11 mouse cellular contexts compared by ENCODE assay signal in genomic region chr11:95010841-95011403, GRCm38 (mm10). TPM values are rescaled to one million over a fixed set of nuclear protein-coding genes. Genes with fewer than 3 reads are reported as not detected.
DNase-seq lines count a peak whose midpoint lies in the region; ATAC-seq and TF ChIP-seq lines count a peak whose summit lies in the region.
"Not testable (repeated sequence)": the region's sequence is repeated elsewhere in the genome, so short reads cannot be mapped to it uniquely, and the experiment has no call there.
"Had no signal": no experiment of that assay in that cellular context is flagged by ENCODE, and none has a peak within 500 bp of the region (broad histone marks: within the 10 kb centered on the region; RNA-seq: fewer than 3 reads in every experiment).

No protein-coding gene starts in this region.

- not testable (repeated sequence) for H3K9me3 ChIP-seq in G1E (replicated peaks); hindbrain, embryonic 13.5 days; kidney, postnatal 0 days (replicated peaks; ENCODE audit: low read length); liver, embryonic 13.5 days (replicated peaks); midbrain, embryonic 13.5 days

- peaks cover 46% of the 10 kb centered on the region for H3K36me3 ChIP-seq in G1E (replicated peaks)
- H3K36me3 ChIP-seq in hindbrain, embryonic 13.5 days = peaks cover 20% of the 10 kb centered on the region
- H3K36me3 ChIP-seq in kidney, postnatal 0 days (ENCODE audit: insufficient read depth, low read length) = not testable (repeated sequence)
- peaks cover 34% of the 10 kb centered on the region for H3K36me3 ChIP-seq in liver, embryonic 13.5 days
- peaks cover 20% of the 10 kb centered on the region for H3K36me3 ChIP-seq in midbrain, embryonic 13.5 days

- peak overlapping the region; percentile 83 for H3K4me3 ChIP-seq in G1E (ENCODE audit: low read depth, low read length)
- H3K4me3 ChIP-seq in embryonic fibroblast, embryonic 13.5 days (ENCODE audit: insufficient read depth, low read length) = peak overlapping the region; percentile 32; the same call in 1 of the 2 replicates
- H3K4me3 ChIP-seq in hindbrain, embryonic 13.5 days = peak overlapping the region; percentile 94
- peak overlapping the region; percentile 66 for H3K4me3 ChIP-seq in kidney, postnatal 0 days (replicated peaks; ENCODE audit: low read depth, low read length)
- H3K4me3 ChIP-seq in liver, embryonic 13.5 days (replicated peaks) = peak overlapping the region; percentile 89
- H3K4me3 ChIP-seq in midbrain, embryonic 13.5 days (replicated peaks) = peak overlapping the region; percentile 77
- H3K4me3 ChIP-seq in olfactory bulb, adult 2 months (ENCODE audit: insufficient read depth, low read depth, low read length) = peak overlapping the region; percentile 27

- H3K4me2 ChIP-seq in hindbrain, embryonic 13.5 days = peak overlapping the region; percentile 92
- H3K4me2 ChIP-seq in kidney, postnatal 0 days (ENCODE audit: low read length) = peak overlapping the region; percentile 90
- peak overlapping the region; percentile 83 for H3K4me2 ChIP-seq in liver, embryonic 13.5 days
- peak overlapping the region; percentile 94 for H3K4me2 ChIP-seq in midbrain, embryonic 13.5 days (replicated peaks)

- DNase-seq in G1E (ENCODE audit: low spot score); kidney, postnatal 0 days (ENCODE audit: low spot score); liver, embryonic 13.5 days: not testable (repeated sequence)
- DNase-seq in gastrocnemius, postnatal 14 days = peak; percentile 4

- intact Hi-C loops in gastrocnemius, postnatal 14 days (cut with DNase I; ENCODE audit: low total_unique reads) = not testable (repeated sequence)

- H3K27me3 ChIP-seq in G1E (ENCODE audit: insufficient read depth, low read length); hindbrain, embryonic 13.5 days; kidney, postnatal 0 days (ENCODE audit: insufficient read depth, low read length); liver, embryonic 13.5 days; midbrain, embryonic 13.5 days: not testable (repeated sequence)

- H3K9ac ChIP-seq in hindbrain, embryonic 13.5 days = peak overlapping the region; percentile 99
- not testable (repeated sequence) for H3K9ac ChIP-seq in kidney, postnatal 0 days (ENCODE audit: low read depth, low read length)
- peak overlapping the region; percentile 99 for H3K9ac ChIP-seq in liver, embryonic 13.5 days
- peak overlapping the region; percentile 100 for H3K9ac ChIP-seq in midbrain, embryonic 13.5 days (replicated peaks)

- H3K27ac ChIP-seq in embryonic fibroblast, embryonic 13.5 days (ENCODE audit: insufficient read depth, low read length); kidney, postnatal 0 days; olfactory bulb, adult 2 months (ENCODE audit: insufficient read depth, low read depth, low read length): not testable (repeated sequence)
- peak overlapping the region; percentile 98 for H3K27ac ChIP-seq in hindbrain, embryonic 13.5 days
- H3K27ac ChIP-seq in liver, embryonic 13.5 days = peak overlapping the region; percentile 100
- peak overlapping the region; percentile 98 for H3K27ac ChIP-seq in midbrain, embryonic 13.5 days

- WGBS in hindbrain, embryonic 13.5 days = 3% methylated on average over 3 of the region's 4 CpGs
- WGBS in kidney, postnatal 0 days = 5% methylated on average over 4 of the region's 4 CpGs
- 1% methylated on average over 4 of the region's 4 CpGs for WGBS in liver, embryonic 13.5 days (ENCODE audit: insufficient replicate concordance)
- WGBS in midbrain, embryonic 13.5 days = 3% methylated on average over 4 of the region's 4 CpGs
- 9% methylated on average over 4 of the region's 4 CpGs for WGBS in olfactory bulb, adult 2 months

- not testable (repeated sequence) for ATAC-seq in G1E (ENCODE audit: extremely low read depth, insufficient number of reproducible peaks, low FRiP score, poor library complexity, severe bottlenecking); hindbrain, embryonic 13.5 days (ENCODE audit: low FRiP score); kidney, postnatal 0 days (replicated peaks; ENCODE audit: low FRiP score, low read depth); liver, embryonic 13.5 days (ENCODE audit: low read depth); midbrain, embryonic 13.5 days

- peaks cover 87% of the 10 kb centered on the region for H3K4me1 ChIP-seq in G1E (ENCODE audit: insufficient read depth, low read depth, low read length)
- not testable (repeated sequence) for H3K4me1 ChIP-seq in embryonic fibroblast, embryonic 13.5 days (ENCODE audit: control insufficient read depth, insufficient read depth, low read length)
- H3K4me1 ChIP-seq in hindbrain, embryonic 13.5 days (replicated peaks) = peaks cover 78% of the 10 kb centered on the region
- peaks cover 28% of the 10 kb centered on the region for H3K4me1 ChIP-seq in kidney, postnatal 0 days (replicated peaks; ENCODE audit: insufficient read depth, low read length)
- H3K4me1 ChIP-seq in liver, embryonic 13.5 days (replicated peaks) = peaks cover 79% of the 10 kb centered on the region
- peaks cover 80% of the 10 kb centered on the region for H3K4me1 ChIP-seq in midbrain, embryonic 13.5 days (replicated peaks)
- H3K4me1 ChIP-seq in olfactory bulb, adult 2 months (ENCODE audit: control insufficient read depth, insufficient read depth, low read length) = peaks cover 24% of the 10 kb centered on the region

- not testable (repeated sequence) for TF ChIP-seq POLR2A in embryonic fibroblast, embryonic 13.5 days (IDR thresholded peaks at IDR 0.05; ENCODE audit: low read depth, low read length); olfactory bulb, adult 2 months (IDR thresholded peaks at IDR 0.05; ENCODE audit: insufficient read depth, low read depth, low read length)

- TF ChIP-seq CTCF in G1E (IDR thresholded peaks at IDR 0.05; ENCODE audit: low read depth, low read length); embryonic fibroblast, embryonic 13.5 days (IDR thresholded peaks at IDR 0.05; ENCODE audit: borderline replicate concordance, insufficient read depth, low read length); kidney, postnatal 0 days (IDR thresholded peaks at IDR 0.05; ENCODE audit: low read depth); olfactory bulb, adult 2 months (IDR thresholded peaks at IDR 0.05; ENCODE audit: insufficient read depth, low read depth, low read length): not testable (repeated sequence)

RNA-seq across cellular contexts. Expression of gene Samd14, which starts 1.2 kb away (rescaled TPM):
- total RNA-seq in G1E (2014; fragmentation: Nextera tagmentation) (71.8 and 84.9 TPM in 2 replicates), G1E (2017) (26.1 and 30.0 TPM in 2 replicates)
- 356 and 518 TPM in 2 replicates for polyA plus RNA-seq in G1E (2012)
- polyA plus RNA-seq in embryonic fibroblast, embryonic 13.5 days (2011; ENCODE audit: insufficient read length, low read depth, missing spikeins) = 11.6 and 14.2 TPM in 2 replicates
- total RNA-seq in gastrocnemius, postnatal 14 days (2021) = 1 to 10 TPM; 1.7 to 2.2 TPM
- polyA plus RNA-seq in hindbrain, embryonic 13.5 days (2015; fragmentation: Nextera tagmentation; extraction: Ambion mirVana) = 132 and 142 TPM in 2 replicates
- 13.1 and 14.5 TPM in 2 replicates for polyA plus RNA-seq in kidney, postnatal 0 days (2015; fragmentation: Nextera tagmentation; extraction: Ambion mirVana)
- 35.4 and 36.3 TPM in 2 replicates for polyA plus RNA-seq in liver, embryonic 13.5 days (2015; fragmentation: Nextera tagmentation; extraction: Ambion mirVana)
- 123 and 141 TPM in 2 replicates for polyA plus RNA-seq in midbrain, embryonic 13.5 days (2015; fragmentation: Nextera tagmentation; extraction: Ambion mirVana)
- not detected in 2 replicates for polyA plus RNA-seq in olfactory bulb, adult 2 months (2012; ENCODE audit: insufficient read depth, insufficient read length, low replicate concordance, missing spikeins)

RNA-seq across cellular contexts. Expression of gene Ppp1r9b, which starts 20.1 kb away (rescaled TPM):
- 87.8 and 117 TPM in 2 replicates for total RNA-seq in G1E (2014; fragmentation: Nextera tagmentation)
- 68.2 and 83.2 TPM in 2 replicates for total RNA-seq in G1E (2017)
- polyA plus RNA-seq in G1E (2012) = 207 and 233 TPM in 2 replicates
- polyA plus RNA-seq in embryonic fibroblast, embryonic 13.5 days (2011; ENCODE audit: insufficient read length, low read depth, missing spikeins) = 44.3 and 61.7 TPM in 2 replicates
- total RNA-seq in gastrocnemius, postnatal 14 days (2021) = 10 to 100 TPM; 38.7 to 38.8 TPM
- 16.9 and 17.3 TPM in 2 replicates for polyA plus RNA-seq in hindbrain, embryonic 13.5 days (2015; fragmentation: Nextera tagmentation; extraction: Ambion mirVana)
- 10.3 and 10.6 TPM in 2 replicates for polyA plus RNA-seq in kidney, postnatal 0 days (2015; fragmentation: Nextera tagmentation; extraction: Ambion mirVana)
- polyA plus RNA-seq in liver, embryonic 13.5 days (2015; fragmentation: Nextera tagmentation; extraction: Ambion mirVana) = 10.0 and 10.6 TPM in 2 replicates
- polyA plus RNA-seq in midbrain, embryonic 13.5 days (2015; fragmentation: Nextera tagmentation; extraction: Ambion mirVana) = 17.4 and 17.8 TPM in 2 replicates
- polyA plus RNA-seq in olfactory bulb, adult 2 months (2012; ENCODE audit: insufficient read depth, insufficient read length, low replicate concordance, missing spikeins) = 129 TPM in 1 of 2 replicates, not detected in the other

RNA-seq across cellular contexts. Expression of gene Pdk2, which starts 30.2 kb away (rescaled TPM):
- total RNA-seq in G1E (2014; fragmentation: Nextera tagmentation) = 40.3 and 46.1 TPM in 2 replicates
- 3.7 and 3.9 TPM in 2 replicates for total RNA-seq in G1E (2017)
- polyA plus RNA-seq in G1E (2012) = 33.7 and 37.8 TPM in 2 replicates
- polyA plus RNA-seq in embryonic fibroblast, embryonic 13.5 days (2011; ENCODE audit: insufficient read length, low read depth, missing spikeins) = 8.6 and 10.0 TPM in 2 replicates
- total RNA-seq in gastrocnemius, postnatal 14 days (2021) = 100 to 1,000 TPM; 330 to 344 TPM
- 24.2 and 25.5 TPM in 2 replicates for polyA plus RNA-seq in hindbrain, embryonic 13.5 days (2015; fragmentation: Nextera tagmentation; extraction: Ambion mirVana)
- polyA plus RNA-seq in kidney, postnatal 0 days (2015; fragmentation: Nextera tagmentation; extraction: Ambion mirVana) = 94.5 and 94.7 TPM in 2 replicates
- polyA plus RNA-seq in liver, embryonic 13.5 days (2015; fragmentation: Nextera tagmentation; extraction: Ambion mirVana) = 5.8 and 8.6 TPM in 2 replicates
- polyA plus RNA-seq in midbrain, embryonic 13.5 days (2015; fragmentation: Nextera tagmentation; extraction: Ambion mirVana) = 21.4 and 24.7 TPM in 2 replicates
- not detected in 2 replicates for polyA plus RNA-seq in olfactory bulb, adult 2 months (2012; ENCODE audit: insufficient read depth, insufficient read length, low replicate concordance, missing spikeins)

RNA-seq across cellular contexts. Expression of gene Sgca, which starts 34.8 kb away (rescaled TPM):
- not detected in 2 replicates for total RNA-seq in G1E (2014; fragmentation: Nextera tagmentation)
- 0.06 and 0.87 TPM in 2 replicates for total RNA-seq in G1E (2017)
- not detected in 2 replicates for polyA plus RNA-seq in G1E (2012)
- not detected in 2 replicates for polyA plus RNA-seq in embryonic fibroblast, embryonic 13.5 days (2011; ENCODE audit: insufficient read length, low read depth, missing spikeins)
- total RNA-seq in gastrocnemius, postnatal 14 days (2021) = 100 to 1,000 TPM; 201 to 224 TPM
- 0.23 and 0.52 TPM in 2 replicates for polyA plus RNA-seq in hindbrain, embryonic 13.5 days (2015; fragmentation: Nextera tagmentation; extraction: Ambion mirVana)
- polyA plus RNA-seq in kidney, postnatal 0 days (2015; fragmentation: Nextera tagmentation; extraction: Ambion mirVana) = 0.28 and 0.52 TPM in 2 replicates
- 0.21 and 0.28 TPM in 2 replicates for polyA plus RNA-seq in liver, embryonic 13.5 days (2015; fragmentation: Nextera tagmentation; extraction: Ambion mirVana)
- 0.17 TPM in 1 of 2 replicates, not detected in the other for polyA plus RNA-seq in midbrain, embryonic 13.5 days (2015; fragmentation: Nextera tagmentation; extraction: Ambion mirVana)
- not detected in 2 replicates for polyA plus RNA-seq in olfactory bulb, adult 2 months (2012; ENCODE audit: insufficient read depth, insufficient read length, low replicate concordance, missing spikeins)
- total RNA-seq: adrenal gland, postnatal 36 days had no signal
- polyA plus RNA-seq: inflammation-experienced regulatory T-cells, adult 6 months had no signal

RNA-seq across cellular contexts. Expression of gene Hils1, which starts 43.5 kb away (rescaled TPM):
- total RNA-seq in G1E (2014; fragmentation: Nextera tagmentation) (not detected in 2 replicates), G1E (2017) (not detected in 2 replicates)
- polyA plus RNA-seq in G1E (2012) = not detected in 2 replicates
- not detected in 2 replicates for polyA plus RNA-seq in embryonic fibroblast, embryonic 13.5 days (2011; ENCODE audit: insufficient read length, low read depth, missing spikeins)
- not detected for total RNA-seq in gastrocnemius, postnatal 14 days (2021)
- not detected in 2 replicates for polyA plus RNA-seq in hindbrain, embryonic 13.5 days (2015; fragmentation: Nextera tagmentation; extraction: Ambion mirVana)
- not detected in 2 replicates for polyA plus RNA-seq in kidney, postnatal 0 days (2015; fragmentation: Nextera tagmentation; extraction: Ambion mirVana)
- polyA plus RNA-seq in liver, embryonic 13.5 days (2015; fragmentation: Nextera tagmentation; extraction: Ambion mirVana) = not detected in 2 replicates
- polyA plus RNA-seq in midbrain, embryonic 13.5 days (2015; fragmentation: Nextera tagmentation; extraction: Ambion mirVana) = not detected in 2 replicates
- polyA plus RNA-seq in olfactory bulb, adult 2 months (2012; ENCODE audit: insufficient read depth, insufficient read length, low replicate concordance, missing spikeins) = not detected in 2 replicates
- total RNA-seq: adrenal gland, postnatal 36 days; heart, adult 18-20 months had no signal
- polyA plus RNA-seq: inflammation-experienced regulatory T-cells, adult 6 months had no signal

Comparison
In these comparisons a context has a peak if more than half of its experiments do, and no peak if none do; other contexts are left out.
1. H3K4me3 ChIP-seq: peak in every context shown above with its lines; median percentile 94 in hindbrain, embryonic 13.5 days; 89 in liver, embryonic 13.5 days; 83 in G1E; 77 in midbrain, embryonic 13.5 days; 66 in kidney, postnatal 0 days; 32 in embryonic fibroblast, embryonic 13.5 days; 27 in olfactory bulb, adult 2 months.